Mouse (Mus musculus) forebrain, postnatal 0 days (tissue): ENCODE data around the gene Rimkla. TPM values are rescaled to one million over a fixed set of nuclear protein-coding genes. Genes with fewer than 3 reads are reported as not detected.

Experiments
- ATAC-seq: fragments of 200-750 bp; cut with Nextera tagmentation; 2 replicates; pipeline ENCODE4 v1.8.0; 2017; ENCODE audit warnings: mild to moderate bottlenecking, moderate library complexity
- DNase-seq: peaks from one replicate; pipeline ENCODE4 v3.0.0-alpha.2; 2015
- H3K27ac ChIP-seq: fragments of 300-500 bp; sonication (generic); 2 replicates; pipeline ENCODE4 v1.5.1; 2014; ENCODE audit warnings: low read depth, mild to moderate bottlenecking, antibody characterized with exemption, low read length, moderate library complexity, mixed read lengths
- H3K27me3 ChIP-seq: fragments of 300-500 bp; sonication (generic); 2 replicates; pipeline ENCODE4 v1.6.1; 2014; ENCODE audit warnings: mild to moderate bottlenecking, low read length, mixed read lengths; ENCODE audit not compliant: insufficient read depth
- H3K36me3 ChIP-seq: fragments of 300-500 bp; sonication (generic); 2 replicates; pipeline ENCODE4 v1.6.1; 2014; ENCODE audit warnings: mild to moderate bottlenecking, moderate library complexity; ENCODE audit not compliant: insufficient read depth
- H3K4me1 ChIP-seq: fragments of 300-500 bp; sonication (generic); 2 replicates; pipeline ENCODE4 v1.6.1; 2014; ENCODE audit warnings: antibody characterized with exemption; ENCODE audit not compliant: insufficient read depth
- H3K4me2 ChIP-seq: fragments of 300-500 bp; sonication (generic); 2 replicates; pipeline ENCODE4 v1.6.1; 2014; ENCODE audit warnings: low read depth, mild to moderate bottlenecking, moderate library complexity
- H3K4me3 ChIP-seq: fragments of 300-500 bp; sonication (generic); 2 replicates; pipeline ENCODE4 v1.5.1; 2014; ENCODE audit warnings: low read depth, low read length, mixed read lengths
- H3K9ac ChIP-seq: fragments of 300-500 bp; sonication (generic); 2 replicates; pipeline ENCODE4 v1.6.1; 2014; ENCODE audit warnings: mild to moderate bottlenecking
- H3K9me3 ChIP-seq: fragments of 300-500 bp; sonication (generic); 2 replicates; pipeline ENCODE4 v1.6.1; 2016; ENCODE audit warnings: low read length
- CTCF ChIP-seq: sonication (generic); IDR thresholded peaks from 2 replicates; pipeline ENCODE4 v1.5.1; 2016; ENCODE audit warnings: antibody characterized with exemption, control low read depth, low read depth
- WGBS: fragments of 180-500 bp; shearing (Covaris S2); extraction: QIAGEN DNeasy Blood & Tissue Kit; methylation state at CpG from one replicate; pipeline ENCODE4 v1.1.7; 2014; 5-methylcytosine and 5-hydroxymethylcytosine counted together
- polyA plus RNA-seq: library from polyadenylated mRNA; unstranded; fragments of >200 nt; fragmentation: Nextera tagmentation; extraction: Ambion mirVana; gene quantifications from 2 replicates; pipeline ENCODE4 v1.2.1, GENCODE M21; 2015
- total RNA-seq: library from RNA; depleted of rRNA; stranded (reverse); fragments of >200 nt; gene quantifications from 2 replicates; pipeline ENCODE4 v1.2.3, GENCODE M21; 2014

The Rimkla gene
- total and polyA plus RNA-seq, 2 experiments from 2014 or later, result 21.6 to 28.4 TPM

GRCm38 (mm10) chr4:119462457-119462856 lies 30.0 kb downstream of the Rimkla start:
- Histone ChIP-seq H3K36me3 (peaks cover 6% of the 10 kb centered on the region; the same call in 1 of the 2 replicates), H3K4me2 (no peak overlapping the region), H3K4me3 (no peak overlapping the region), H3K9ac (0 out of 2 replicates have a peak overlapping the region, but pooled peaks have one; percentile 4), H3K27ac (peak overlapping the region; percentile 87), H3K4me1 (peaks cover 35% of the 10 kb centered on the region), H3K27me3 (no peaks in the 10 kb centered on the region), H3K9me3 (no peaks in the 10 kb centered on the region)
- no peak for DNase-seq
- ATAC-seq, result no peak
- WGBS, result 73% methylated on average over 3 of the region's 3 CpGs
- no peak for TF ChIP-seq CTCF

- DNase-seq (peak; percentile 95), ATAC-seq (peak; percentile 89)
- Histone ChIP-seq H3K27me3 (no peaks in the 10 kb centered on the region), H3K4me3 (no peak overlapping the region), H3K4me1 (peaks cover 35% of the 10 kb centered on the region), H3K36me3 (peaks cover 1% of the 10 kb centered on the region; the same call in 1 of the 2 replicates), H3K27ac (peak overlapping the region; percentile 93), H3K9ac (no peak overlapping the region), H3K9me3 (no peaks in the 10 kb centered on the region), H3K4me2 (peak overlapping the region; percentile 31)
- no peak for TF ChIP-seq CTCF
- WGBS, result 4% methylated on average over 8 of the region's 8 CpGs
These were observed 31.7 kb downstream of the Rimkla start for GRCm38 (mm10) chr4:119460728-119461141.

GRCm38 (mm10) chr4:119460296-119460695 lies 32.1 kb downstream of the Rimkla start:
- no peaks in the 10 kb centered on the region for H3K9me3 ChIP-seq
- peak; percentile 73 for TF ChIP-seq CTCF
- peak overlapping the region; percentile 93 for H3K27ac ChIP-seq
- no peaks in the 10 kb centered on the region for H3K27me3 ChIP-seq
- 39% methylated on average over 5 of the region's 5 CpGs for WGBS
- no peaks in the 10 kb centered on the region for H3K36me3 ChIP-seq
- DNase-seq (peak; percentile 79), ATAC-seq (peak; percentile 39)
- H3K4me1 ChIP-seq, result peaks cover 35% of the 10 kb centered on the region
- peak overlapping the region; percentile 31 for H3K4me2 ChIP-seq
- H3K9ac ChIP-seq, result no peak overlapping the region
- no peak overlapping the region for H3K4me3 ChIP-seq

- Histone ChIP-seq H3K9ac (no peak overlapping the region; the same call in 1 of the 2 replicates), H3K4me3 (no peak overlapping the region), H3K27ac (peak overlapping the region; percentile 64), H3K4me2 (no peak overlapping the region), H3K27me3 (no peaks in the 10 kb centered on the region), H3K4me1 (peaks cover 4% of the 10 kb centered on the region; the same call in 1 of the 2 replicates), H3K36me3 (no peaks in the 10 kb centered on the region), H3K9me3 (no peaks in the 10 kb centered on the region)
- ATAC-seq (peak; percentile 79), DNase-seq (peak; percentile 42)
- no peak for TF ChIP-seq CTCF
- 16% methylated on average over 6 of the region's 6 CpGs for WGBS
These were observed 38.9 kb downstream of the Rimkla start for GRCm38 (mm10) chr4:119453533-119453932.

GRCm38 (mm10) chr4:119453128-119453527 lies 39.3 kb downstream of the Rimkla start:
- WGBS, result 67% methylated on average over 5 of the region's 5 CpGs
- H3K27me3 ChIP-seq, result no peaks in the 10 kb centered on the region
- no peak overlapping the region for H3K4me2 ChIP-seq
- no peaks in the 10 kb centered on the region for H3K9me3 ChIP-seq
- DNase-seq (peak; percentile 43), ATAC-seq (peak; percentile 44)
- no peaks in the 10 kb centered on the region for H3K36me3 ChIP-seq
- TF ChIP-seq CTCF, result no peak
- H3K4me1 ChIP-seq, result peaks cover 4% of the 10 kb centered on the region; the same call in 1 of the 2 replicates
- peak overlapping the region; percentile 64 for H3K27ac ChIP-seq
- H3K9ac ChIP-seq, result no peak overlapping the region; the same call in 1 of the 2 replicates
- no peak overlapping the region for H3K4me3 ChIP-seq

- TF ChIP-seq CTCF, result no peak
- H3K4me2 ChIP-seq, result no peak overlapping the region
- WGBS, result 59% methylated on average over 7 of the region's 7 CpGs
- peak overlapping the region; percentile 40; the same call in 1 of the 2 replicates for H3K27ac ChIP-seq
- no peak overlapping the region for H3K4me3 ChIP-seq
- H3K9ac ChIP-seq, result no peak overlapping the region
- H3K27me3 ChIP-seq, result no peaks in the 10 kb centered on the region
- no peaks in the 10 kb centered on the region for H3K9me3 ChIP-seq
- H3K36me3 ChIP-seq, result no peaks in the 10 kb centered on the region
- ATAC-seq (no peak), DNase-seq (no peak)
- peaks cover 4% of the 10 kb centered on the region; the same call in 1 of the 2 replicates for H3K4me1 ChIP-seq
These were observed 42.0 kb downstream of the Rimkla start for GRCm38 (mm10) chr4:119450436-119450835.

GRCm38 (mm10) chr4:119447786-119448185 lies 44.6 kb downstream of the Rimkla start:
- ATAC-seq (no peak), DNase-seq (no peak)
- no peak overlapping the region for H3K9ac ChIP-seq
- no peak for TF ChIP-seq CTCF
- H3K27me3 ChIP-seq, result no peaks in the 10 kb centered on the region
- no peaks in the 10 kb centered on the region for H3K36me3 ChIP-seq
- H3K27ac ChIP-seq, result no peak overlapping the region
- 80% methylated on average over 3 of the region's 3 CpGs for WGBS
- H3K4me2 ChIP-seq, result no peak overlapping the region
- no peaks in the 10 kb centered on the region for H3K4me1 ChIP-seq
- no peaks in the 10 kb centered on the region for H3K9me3 ChIP-seq
- H3K4me3 ChIP-seq, result no peak overlapping the region
